Mouse (Mus musculus): Measurements from ENCODE around the gene Evi2b.

GRCm38 (mm10) chr11:79531485-79531884 lies 7.9 kb upstream of the Evi2b start:
- TF ChIP-seq CTCF (IDR thresholded peaks at IDR 0.05; ENCODE audit: borderline replicate concordance, control insufficient read depth, extremely low read depth, insufficient read depth, low read length, poor library complexity) (no peak), POLR2A (IDR thresholded peaks at IDR 0.05; ENCODE audit: control insufficient read depth, extremely low read depth, insufficient read depth, low read length, poor library complexity) (no peak)

All from thymus, adult 2 months (tissue).